Mouse (Mus musculus) adrenal gland (tissue): ENCODE results near the gene Srsf6.
"Not testable (repeated sequence)": the region's sequence is repeated elsewhere in the genome, so short reads cannot be mapped to it uniquely, and the experiment has no call there.

Experiments used
- intact Hi-C: fragments of 180-260 bp; cut with DNase I; formaldehyde crosslinking; loops from one replicate; pipeline ENCODE4 v1.15.1; 2025
- long read RNA-seq, 2 experiments: library from polyadenylated mRNA; unstranded; transcript quantifications; one replicate each; pipeline ENCODE4 v2.0.0; 2020; ENCODE audit warnings: borderline replicate concordance in 1 of 2; ENCODE audit not compliant: insufficient replicate concordance in 1 of 2

The Srsf6 gene
- long read RNA-seq, experiment 1, transcript Srsf6-203 (6 exons, 3,527 nt): major isoform, 73 of 94 reads
- long read RNA-seq, experiment 1, transcript Srsf6-201 (7 exons, 1,666 nt): minor isoform, 5 of 94 reads
- long read RNA-seq, experiment 1, partial matches to known transcripts: 8 of 94 reads
- long read RNA-seq, experiment 1, other reads (novel, unspliced or antisense): 8 of 94 reads
- long read RNA-seq, experiment 2, transcript Srsf6-203 (6 exons, 3,527 nt): major isoform, 108 of 124 reads
- long read RNA-seq, experiment 2, partial matches to known transcripts: 13 of 124 reads
- long read RNA-seq, experiment 2, other reads (novel, unspliced or antisense): 1 of 124 reads

DNA sequence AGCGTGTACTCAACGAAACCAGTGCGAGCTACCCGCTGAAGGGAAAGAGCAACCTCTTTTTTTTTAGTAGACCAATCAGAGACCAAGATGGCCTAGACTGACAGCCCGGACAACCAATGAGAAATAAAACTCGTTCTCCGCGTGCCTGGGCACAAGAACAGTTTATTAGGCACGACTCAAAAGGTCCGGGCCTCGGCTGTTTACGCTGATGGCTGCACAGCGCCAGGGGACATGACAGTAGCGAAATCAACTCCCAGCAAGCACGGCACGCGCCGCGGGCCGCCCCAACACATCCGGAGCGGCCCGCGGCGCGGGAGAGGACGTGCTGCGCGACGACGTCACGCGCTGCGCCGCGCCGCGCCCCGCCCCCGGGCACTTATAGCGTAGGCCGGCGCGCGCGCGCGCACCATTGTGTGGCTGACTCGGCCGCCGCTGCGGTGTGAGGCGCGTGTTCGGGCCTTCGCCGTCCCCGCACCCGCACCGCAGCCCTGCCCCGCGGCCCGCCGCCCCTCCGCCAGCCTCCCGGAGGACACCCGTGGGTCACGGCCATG is at the start of gene Srsf6:
Gene Srsf6 (plus strand): TSS at position 406 of the 551 bp plus-strand sequence.
- intact Hi-C loops: no loop called here

DNA sequence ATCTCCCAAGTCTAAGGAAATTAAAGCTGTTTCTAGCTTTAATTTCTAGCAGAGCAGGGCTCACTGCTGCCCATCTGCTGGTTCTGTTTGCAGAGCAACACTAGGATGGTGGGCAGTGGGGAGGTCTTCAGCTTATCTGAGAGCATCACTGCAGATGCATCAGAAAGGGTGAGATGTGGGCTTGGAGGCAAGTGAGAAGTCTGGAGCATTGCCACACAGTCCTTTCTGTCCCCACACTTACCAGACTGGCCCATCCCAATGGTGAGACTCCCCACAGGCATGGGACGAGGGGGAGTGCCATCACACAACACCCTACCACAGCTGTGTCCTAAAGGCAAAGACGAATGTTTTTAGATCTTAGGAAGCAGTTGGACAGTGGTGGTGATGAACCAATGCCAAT is 47.2 kb upstream of the Srsf6 start:
- intact Hi-C loops: no loop called here

DNA sequence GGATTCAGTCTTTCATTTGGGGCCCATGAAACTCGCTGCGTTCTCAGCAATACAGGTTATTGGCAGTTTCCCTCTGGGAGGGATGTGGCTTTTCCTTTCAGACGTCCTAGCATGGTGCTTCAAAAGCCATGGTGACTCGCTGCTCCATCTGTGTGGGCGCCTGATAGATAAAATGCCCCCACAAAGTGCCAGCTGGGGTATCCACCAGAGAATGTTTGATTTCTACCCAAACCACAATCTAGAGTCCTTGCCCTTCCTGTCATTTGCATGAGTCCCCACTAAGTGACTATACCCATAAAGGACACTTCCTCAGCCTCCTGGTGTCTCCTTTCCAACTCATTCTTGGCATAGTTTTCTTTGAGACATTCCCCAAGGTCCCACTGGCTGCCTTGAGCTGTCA is 44.2 kb upstream of the Srsf6 start:
- intact Hi-C loops: no loop called here

DNA sequence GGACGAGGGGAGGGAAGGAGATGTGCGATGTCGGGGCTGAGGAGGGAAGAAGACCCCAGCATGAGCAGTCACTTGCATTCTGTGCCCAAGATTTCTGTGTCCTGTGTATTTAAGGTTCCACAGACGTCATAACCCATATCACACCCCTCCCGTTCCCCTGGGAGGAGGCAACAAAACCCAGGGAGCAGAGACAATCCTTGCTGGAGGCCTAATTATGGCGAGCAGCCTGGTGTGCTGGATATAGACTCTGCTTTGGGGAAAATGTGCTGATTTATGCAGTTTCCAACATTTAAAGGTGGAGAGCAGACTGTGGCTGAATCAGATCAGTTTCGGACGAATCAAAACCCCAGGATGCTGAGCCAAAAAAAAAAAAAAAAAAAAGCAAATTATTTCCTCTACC is 42.7 kb upstream of the Srsf6 start:
- intact Hi-C loops: no loop called here

DNA sequence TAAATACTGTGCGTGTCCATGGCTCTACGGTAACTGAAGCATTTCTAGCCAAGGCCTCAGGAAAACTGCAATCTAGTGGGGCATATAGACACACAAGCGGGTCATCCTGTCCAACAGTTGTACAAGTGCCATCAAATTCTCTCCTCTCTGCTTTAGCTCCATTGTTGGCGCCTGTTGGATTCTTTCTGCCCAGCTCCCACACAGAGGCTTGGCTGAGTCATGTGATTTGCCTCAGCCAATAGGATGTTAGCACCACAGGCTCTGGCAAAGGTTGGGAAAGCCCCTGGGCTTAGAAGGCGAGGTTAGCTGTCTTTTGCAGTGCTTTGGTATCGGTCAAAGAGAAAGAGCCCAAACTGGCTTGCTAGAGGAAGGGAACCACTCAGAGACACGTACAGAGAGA is 42.1 kb upstream of the Srsf6 start:
- intact Hi-C loops: no loop called here

DNA sequence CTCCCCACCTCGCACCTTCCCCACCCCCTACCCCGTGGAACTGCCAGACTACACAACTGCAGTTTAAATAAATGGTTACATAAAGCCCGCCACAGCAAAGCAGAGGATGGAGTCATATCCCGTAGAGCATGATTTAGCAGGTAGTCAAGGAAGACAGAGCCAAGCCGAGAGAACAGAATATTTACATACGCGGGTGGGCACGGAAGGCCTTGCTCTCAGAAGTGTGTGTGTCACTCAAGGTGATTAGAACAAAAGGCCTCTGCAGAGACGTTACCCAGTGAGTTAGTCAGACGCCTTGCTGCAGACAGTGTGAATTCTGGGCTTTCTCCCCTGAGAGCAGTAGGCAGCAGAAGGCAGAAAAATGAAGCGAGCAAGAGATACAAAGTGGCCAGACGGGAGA is 41.6 kb upstream of the Srsf6 start:
- intact Hi-C loops: no loop called here

DNA sequence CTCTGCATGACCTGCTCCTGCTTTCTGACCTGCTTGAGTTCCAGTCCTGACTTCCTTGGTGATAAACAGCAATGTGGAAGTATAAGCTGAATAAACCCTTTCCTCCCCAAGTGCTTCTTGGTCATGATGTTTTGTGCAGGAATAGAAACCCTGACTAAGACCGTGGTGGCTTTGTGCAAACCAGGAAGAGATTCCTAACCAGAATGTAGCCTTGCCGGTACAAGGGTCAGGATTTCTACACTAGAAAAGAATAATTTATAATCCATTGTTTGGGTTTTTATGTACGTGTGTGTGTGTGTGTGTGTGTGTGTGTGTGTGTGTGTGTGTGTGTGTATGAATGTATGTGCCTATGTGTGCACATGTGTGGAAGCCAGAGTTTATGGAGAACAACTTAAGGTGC is 38.3 kb upstream of the Srsf6 start:
- intact Hi-C loops: not testable (repeated sequence)

DNA sequence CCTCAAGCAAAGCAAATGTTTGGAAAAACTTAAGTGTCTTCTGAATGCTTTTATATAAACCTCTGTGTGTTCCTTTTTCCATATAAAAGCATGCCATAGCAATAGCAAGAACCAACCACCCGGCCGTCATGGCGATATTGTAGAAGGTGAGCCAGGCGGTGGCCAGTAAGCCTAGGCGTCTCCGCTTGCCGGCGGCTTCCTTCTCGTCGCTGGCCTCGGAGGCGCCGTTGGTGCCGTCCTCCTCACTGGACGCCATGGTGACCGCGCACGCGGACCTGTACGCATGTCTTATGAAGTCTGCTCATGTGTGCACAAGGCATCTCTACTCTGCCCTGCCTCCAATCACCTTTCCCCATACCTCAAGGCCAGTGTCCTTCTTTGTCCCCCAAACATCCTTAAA is 32.1 kb upstream of the Srsf6 start:
- intact Hi-C loops: not testable (repeated sequence)

DNA sequence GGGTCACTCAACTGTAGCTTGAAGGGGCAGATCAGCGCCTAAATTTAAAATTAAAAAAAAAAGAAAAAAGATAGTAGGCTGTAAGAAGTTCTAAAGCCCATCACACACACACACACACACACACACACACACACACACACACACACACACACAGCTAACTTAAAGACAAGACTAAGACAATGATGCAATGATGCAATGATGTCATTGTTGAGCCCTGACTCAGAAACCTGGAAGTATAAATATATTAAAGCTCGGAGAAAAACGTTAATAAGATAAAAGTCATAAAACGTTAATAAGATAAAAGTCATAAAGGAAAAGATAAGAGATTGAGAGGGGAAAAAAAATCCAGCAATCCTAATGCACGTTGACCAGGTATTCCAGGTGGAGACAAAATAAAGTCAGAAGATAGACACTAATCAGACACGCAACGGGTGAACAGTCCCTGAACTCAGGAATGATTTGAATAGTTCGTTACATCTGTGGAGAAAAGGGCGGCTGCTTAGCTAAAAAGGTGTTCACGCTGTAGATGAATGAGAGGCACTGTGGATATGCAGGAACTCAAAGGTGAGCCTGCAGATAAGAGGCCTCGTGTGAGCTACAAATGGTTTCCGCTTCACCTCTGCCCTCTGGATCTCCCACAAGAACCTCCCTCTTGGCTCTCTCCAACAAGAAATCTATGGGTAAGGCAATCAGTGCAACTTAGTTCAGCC is 31.3 kb upstream of the Srsf6 start:
- intact Hi-C loops: no loop called here

DNA sequence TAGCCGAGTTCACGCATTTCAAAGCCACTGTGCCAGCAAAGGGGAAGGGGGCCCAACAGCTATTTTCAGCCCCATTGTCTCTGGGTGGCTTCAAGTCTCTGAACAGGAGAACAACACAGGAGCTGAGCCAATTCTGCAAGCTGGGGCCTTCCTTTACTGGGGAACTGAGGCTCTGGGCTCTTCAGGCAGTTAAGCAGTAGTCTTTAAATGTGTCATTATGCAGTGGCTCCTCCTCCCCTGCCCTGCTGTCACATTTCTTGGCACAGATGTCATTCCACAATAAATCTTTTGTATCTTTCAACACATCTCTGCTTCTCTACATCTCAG is 30.8 kb upstream of the Srsf6 start:
- intact Hi-C loops: no loop called here

DNA sequence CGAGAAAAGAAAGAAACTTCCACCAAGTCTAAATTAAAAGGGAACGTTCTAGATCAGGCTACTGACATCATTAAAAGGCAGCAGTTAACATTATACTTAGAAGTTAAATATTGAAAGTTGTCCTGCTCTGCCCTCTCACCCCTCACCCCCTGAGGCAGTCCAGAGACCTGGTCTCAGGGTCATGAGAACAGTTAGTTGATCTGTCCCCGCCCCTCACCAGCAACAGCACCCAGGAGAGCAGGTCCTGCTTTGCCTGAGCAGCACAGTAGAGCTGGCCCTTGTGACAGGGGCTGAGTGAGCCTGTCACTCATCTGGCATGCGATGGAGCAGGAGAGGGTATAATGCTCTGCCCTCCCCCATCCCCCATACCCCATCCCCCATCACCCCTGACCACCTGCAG is 25.4 kb upstream of the Srsf6 start:
- intact Hi-C loops: no loop called here

DNA sequence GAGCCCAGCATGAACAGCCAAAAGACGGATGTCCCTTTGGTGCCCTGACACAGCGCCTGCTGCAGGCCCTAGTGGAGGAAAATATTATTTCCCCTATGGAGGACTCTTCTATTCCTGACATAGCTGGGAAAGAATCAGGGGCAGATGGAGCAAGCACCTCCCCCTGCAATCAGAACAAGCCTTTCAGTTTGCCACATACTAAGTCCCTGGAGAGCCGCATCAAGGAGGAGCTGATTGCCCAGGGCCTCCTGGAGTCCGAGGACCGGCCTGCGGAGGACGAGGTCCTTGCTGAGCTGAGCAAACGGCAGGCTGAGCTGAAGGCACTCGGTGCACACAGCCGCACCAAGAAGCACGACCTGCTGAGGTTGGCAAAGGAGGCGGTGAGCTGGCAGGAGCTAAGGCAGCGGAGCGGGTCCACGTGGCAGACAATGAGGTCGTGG is 23.3 kb upstream of the Srsf6 start:
- intact Hi-C loops: no loop called here

DNA sequence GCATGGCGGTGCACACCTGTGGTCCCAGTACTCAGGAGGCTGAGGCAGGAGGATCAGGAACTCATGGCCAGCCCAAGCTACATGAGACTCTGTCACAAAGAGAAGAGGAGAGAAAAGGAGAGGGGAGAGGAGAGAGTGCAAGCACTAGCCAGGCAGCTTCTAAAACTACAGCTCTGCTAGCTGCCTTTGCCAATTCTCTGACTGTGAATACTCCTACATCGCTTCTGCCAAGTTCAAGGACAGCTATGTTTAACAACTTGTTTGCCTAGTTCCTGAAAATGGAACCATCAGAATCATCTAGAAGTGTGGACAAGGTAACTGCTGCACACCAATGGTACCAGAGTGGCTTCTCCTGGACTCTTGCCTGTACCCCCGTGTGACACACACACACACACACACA is 17.3 kb upstream of the Srsf6 start:
- intact Hi-C loops: no loop called here

DNA sequence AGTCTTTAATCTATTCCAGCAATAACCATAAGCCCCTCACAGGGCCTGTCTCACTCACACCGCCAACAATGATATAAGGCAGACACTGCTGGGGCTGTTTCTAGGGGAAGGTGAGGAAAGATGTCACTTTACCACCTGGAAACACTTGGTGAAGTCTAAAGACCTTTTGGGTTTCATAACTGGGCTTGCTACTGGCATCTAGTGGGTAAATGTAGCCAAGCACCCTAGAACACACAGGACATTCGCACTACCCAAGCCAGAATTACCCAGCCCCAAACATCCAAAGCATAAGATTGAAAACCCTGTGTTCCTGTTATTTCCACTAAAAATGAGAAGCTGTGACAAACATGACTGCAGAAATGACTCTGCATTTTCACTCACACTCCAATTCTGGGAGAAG is 16.8 kb upstream of the Srsf6 start:
- intact Hi-C loops: no loop called here

DNA sequence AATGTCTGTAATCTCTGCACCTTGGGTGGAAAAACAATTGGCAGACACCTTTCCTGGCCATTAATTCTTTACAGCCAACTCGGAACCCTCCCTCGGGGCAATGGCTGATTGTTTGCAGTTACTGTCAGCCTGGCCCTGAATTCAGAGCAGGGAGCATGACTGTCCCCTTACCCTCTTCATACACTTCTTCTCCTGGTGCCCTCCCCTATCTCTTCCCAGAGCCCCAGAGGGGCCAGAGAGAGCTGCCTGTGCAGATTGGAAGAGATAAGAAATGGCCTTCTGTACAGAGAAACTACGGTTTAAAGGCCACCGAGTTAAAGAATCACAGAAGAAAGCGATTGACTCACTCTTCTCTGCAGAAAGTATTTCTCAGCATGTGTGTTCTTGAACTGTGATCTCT is 11.4 kb upstream of the Srsf6 start:
- intact Hi-C loops: loop anchor here (5.0 to 10.0 kb wide), 3 partner anchors 75 to 412 kb away; no protein-coding TSS in a partner anchor

DNA sequence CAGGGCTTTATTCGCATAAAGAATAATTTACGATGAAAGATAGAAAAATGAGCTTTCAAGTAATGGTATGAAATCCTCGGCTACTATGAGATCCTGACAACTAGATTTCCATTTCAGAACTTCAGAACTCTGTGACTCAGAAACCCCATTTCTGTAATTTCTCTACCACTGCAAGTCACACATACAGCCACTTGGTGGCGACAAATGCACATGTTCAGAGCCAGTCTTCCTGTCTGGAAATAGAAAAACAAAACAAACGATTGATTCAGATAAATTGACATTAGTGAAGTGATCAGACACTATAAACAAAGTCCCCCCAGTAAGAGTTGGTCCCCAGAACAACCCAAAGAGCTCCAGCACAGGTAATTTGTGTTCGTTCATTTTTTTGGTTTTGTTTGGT is 9.1 kb upstream of the Srsf6 start:
- intact Hi-C loops: loop anchor here (1.0 to 10.0 kb wide), 4 partner anchors 35 to 410 kb away; no protein-coding TSS in a partner anchor

DNA sequence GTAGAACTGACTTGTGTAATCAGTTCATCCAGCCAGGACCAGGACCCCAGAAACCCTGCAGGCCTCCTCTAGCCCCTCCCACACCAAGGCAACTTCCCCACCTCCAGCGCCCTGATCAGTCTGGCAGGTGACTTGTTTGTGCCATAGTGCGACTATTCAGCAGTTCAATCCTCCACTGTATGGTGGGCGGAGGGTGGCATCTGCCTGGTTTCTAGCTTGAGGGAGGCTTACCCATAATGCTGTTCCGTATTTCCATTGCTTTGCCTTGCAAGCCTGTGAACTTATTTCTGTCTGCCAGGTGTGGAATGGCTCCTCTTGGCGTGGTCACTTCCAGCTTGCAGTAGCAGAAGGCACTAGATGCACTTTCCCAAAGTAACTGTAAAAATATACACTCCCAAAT is 8.5 kb upstream of the Srsf6 start:
- intact Hi-C loops: loop anchor here (1.0 to 10.0 kb wide), 4 partner anchors 34 to 409 kb away; no protein-coding TSS in a partner anchor

DNA sequence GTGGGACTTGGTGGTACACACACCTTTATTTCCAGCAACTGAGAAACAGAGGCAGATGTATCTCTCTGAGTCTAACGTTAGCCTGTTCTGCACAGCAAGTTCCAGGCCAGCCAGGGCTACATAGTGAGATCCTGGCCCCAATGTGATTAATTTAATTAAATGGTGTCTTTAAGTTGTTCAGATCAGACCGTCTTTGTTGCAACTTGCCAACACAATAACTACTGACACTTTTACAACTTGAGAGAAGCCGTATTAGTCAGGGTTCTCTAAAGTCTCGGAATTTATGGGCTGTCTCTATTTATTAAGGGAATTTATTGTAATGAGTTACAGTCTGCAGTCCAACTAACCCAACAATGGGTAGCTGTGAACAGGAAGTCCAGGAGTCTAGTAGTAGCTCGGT is 7.2 kb upstream of the Srsf6 start:
- intact Hi-C loops: loop anchor here (5.0 to 10.0 kb wide), 3 partner anchors 71 to 408 kb away; no protein-coding TSS in a partner anchor

DNA sequence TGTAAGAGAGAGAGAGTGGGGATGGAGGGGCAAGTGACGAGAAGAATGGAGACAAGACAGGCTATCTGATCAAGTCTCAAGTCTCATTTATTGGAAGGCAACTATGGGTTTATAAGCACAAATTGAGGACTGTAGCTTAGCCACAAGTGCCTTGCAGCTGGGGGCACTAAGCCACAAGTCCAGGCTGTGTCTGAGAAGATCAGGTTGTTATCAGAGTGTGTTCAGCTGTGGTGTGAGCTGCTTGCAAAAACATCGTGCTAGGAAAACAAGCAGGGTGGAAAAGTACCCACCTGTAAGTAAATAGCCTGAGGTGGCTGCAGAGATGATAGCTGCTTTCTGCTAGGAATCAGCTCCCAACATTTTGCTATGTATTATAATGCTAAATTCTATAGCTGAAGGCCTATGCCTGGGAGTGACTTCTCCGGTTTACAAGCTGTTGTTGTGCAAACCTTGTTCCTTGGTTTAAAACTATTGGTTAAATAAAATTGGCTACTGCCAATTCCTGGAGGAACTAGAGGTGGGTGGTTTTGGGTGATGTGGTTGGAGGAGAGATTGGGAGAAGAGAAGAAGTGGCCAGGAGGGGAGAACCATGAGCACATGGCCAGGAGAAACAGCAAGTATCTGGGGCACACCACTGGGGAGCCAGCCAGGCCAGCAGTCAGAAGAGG is 3.3 kb upstream of the Srsf6 start:
- intact Hi-C loops: loop anchor here (10.0 kb wide), 1 partner anchor 67 kb away; no protein-coding TSS in a partner anchor

DNA sequence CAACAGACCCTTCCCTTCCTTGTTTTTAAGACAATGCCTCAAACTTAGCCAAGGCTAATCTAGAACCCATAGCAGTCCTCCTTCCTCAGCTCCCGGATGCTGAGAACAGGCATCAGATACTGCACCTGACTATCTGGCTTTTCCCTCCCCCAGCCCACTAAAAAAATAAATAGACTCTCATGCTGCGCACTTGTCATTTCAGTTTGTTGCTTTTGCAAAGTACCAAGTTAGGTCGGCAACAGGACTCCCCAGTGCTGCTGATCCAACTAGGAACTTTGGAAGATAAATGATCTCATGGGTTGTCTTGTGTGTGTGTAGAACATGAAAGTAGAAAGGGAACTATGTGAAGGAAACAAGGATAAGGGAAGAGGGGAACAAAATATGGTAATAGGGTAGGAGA is 1.6 kb upstream of the Srsf6 start:
- intact Hi-C loops: loop anchor here (10.0 kb wide), 1 partner anchor 65 kb away; no protein-coding TSS in a partner anchor

DNA sequence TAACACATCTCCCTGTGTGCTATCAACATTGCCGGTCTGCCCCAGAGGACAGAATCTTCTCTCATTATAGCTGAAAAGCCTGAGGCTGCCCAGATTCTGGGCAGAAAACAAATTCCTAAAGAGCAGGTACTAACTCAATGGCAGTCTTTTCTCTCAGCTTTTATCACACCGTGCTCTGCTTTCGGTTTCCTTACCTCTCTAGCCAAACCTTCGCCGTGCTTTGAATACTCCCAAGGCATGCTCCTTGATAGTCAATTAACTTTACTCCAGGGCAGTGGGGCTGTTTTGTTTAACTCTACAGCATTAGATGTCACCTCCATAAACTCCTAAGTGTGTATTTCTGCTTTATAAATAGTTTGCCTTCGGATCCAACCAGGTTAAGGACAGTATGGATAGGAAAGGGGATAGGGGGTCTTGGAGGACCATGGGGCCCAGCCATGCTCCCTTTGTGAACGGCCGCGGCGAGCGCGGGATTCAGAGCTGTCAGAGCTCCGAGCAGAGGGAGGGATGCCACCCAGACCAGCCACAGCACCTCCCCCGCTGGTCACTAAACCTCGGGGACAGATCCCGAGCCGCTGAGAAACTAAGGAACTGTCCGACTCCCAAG is 709 bp upstream of the Srsf6 start:
- intact Hi-C loops: no loop called here
